Mouse (Mus musculus) megakaryocyte, embryonic 14.5 days (primary cell): ENCODE results near the gene Tctex1d1. TPM values are rescaled to one million over a fixed set of nuclear protein-coding genes. Genes with fewer than 3 reads are reported as not detected.

Experiments used
- H3K27me3 ChIP-seq: replicated peaks from 2 replicates; pipeline ENCODE3; 2012; ENCODE audit warnings: inconsistent platforms
- H3K36me3 ChIP-seq: replicated peaks from 2 replicates; pipeline ENCODE3; 2012; ENCODE audit warnings: low read length, inconsistent platforms, mixed read lengths
- H3K4me1 ChIP-seq: 2 replicates; pipeline ENCODE4 v1.6.1; 2012; ENCODE audit warnings: inconsistent platforms
- H3K4me3 ChIP-seq: replicated peaks from 2 replicates; pipeline ENCODE3; 2012; ENCODE audit warnings: moderate library complexity, mild to moderate bottlenecking, inconsistent platforms
- H3K9me3 ChIP-seq: 2 replicates; pipeline ENCODE4 v1.6.1; 2012; ENCODE audit warnings: inconsistent platforms
- FLI1 ChIP-seq: IDR thresholded peaks from 2 replicates; pipeline ENCODE4 v1.6.1; 2012; ENCODE audit warnings: low read length, inconsistent platforms, mixed read lengths
- GATA1 ChIP-seq: IDR thresholded peaks from 3 replicates; pipeline ENCODE4 v1.6.1; 2012; ENCODE audit warnings: mixed read lengths, low read length, inconsistent platforms, borderline replicate concordance
- polyA plus RNA-seq: library from polyadenylated mRNA; stranded (reverse); fragments of >175 nt; gene quantifications from 2 replicates; pipeline ENCODE4 v1.2.3, GENCODE M21; 2012; ENCODE audit warnings: low replicate concordance; ENCODE audit not compliant: insufficient read depth

Gene Tctex1d1
- polyA plus RNA-seq, 1 experiment: not detected

GRCm38 (mm10) chr4:102986917-102987316 lies 8.5 kb downstream of the Tctex1d1 start:
- Histone ChIP-seq H3K4me3 (no peak overlapping the region), H3K4me1 (peaks cover 11% of the 10 kb centered on the region), H3K36me3 (no peaks in the 10 kb centered on the region), H3K27me3 (no peaks in the 10 kb centered on the region), H3K9me3 (no peaks in the 10 kb centered on the region)
- no peak for TF ChIP-seq FLI1
- no peak for TF ChIP-seq GATA1

DNA sequence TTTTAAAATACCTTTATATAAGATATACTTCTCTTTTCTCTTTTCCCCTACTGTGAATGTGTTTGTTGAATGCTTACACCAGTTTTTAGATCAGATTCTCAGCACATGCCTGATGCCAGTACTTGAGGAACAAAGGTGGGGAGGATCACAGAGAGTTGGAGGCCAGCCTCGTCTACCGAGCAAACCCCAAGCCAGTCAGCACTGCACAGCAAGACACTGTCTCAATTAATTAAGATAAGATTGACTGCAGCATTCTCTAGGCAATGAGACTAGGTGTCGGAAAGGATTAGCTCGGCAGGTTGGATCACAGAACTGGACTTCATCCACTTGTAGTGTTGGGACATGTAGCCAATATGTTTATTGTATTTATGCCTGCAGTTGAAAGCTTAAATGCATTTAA lies 8.9 kb downstream of the Tctex1d1 start:
- Histone ChIP-seq H3K27me3 (no peaks in the 10 kb centered on the region), H3K4me1 (peaks cover 11% of the 10 kb centered on the region), H3K36me3 (no peaks in the 10 kb centered on the region), H3K9me3 (no peaks in the 10 kb centered on the region), H3K4me3 (no peak overlapping the region)
- TF ChIP-seq FLI1 (no peak), GATA1 (no peak)

- TF ChIP-seq GATA1 (no peak), FLI1 (no peak)
- H3K4me3 ChIP-seq: no peak overlapping the region
- H3K9me3 ChIP-seq: no peaks in the 10 kb centered on the region
- H3K4me1 ChIP-seq: peaks cover 11% of the 10 kb centered on the region
- H3K27me3 ChIP-seq: no peaks in the 10 kb centered on the region
- no peaks in the 10 kb centered on the region for H3K36me3 ChIP-seq
Observed at GRCm38 (mm10) chr4:102987756-102988155, 9.3 kb downstream of the Tctex1d1 start.

- Histone ChIP-seq H3K27me3 (no peaks in the 10 kb centered on the region), H3K36me3 (no peaks in the 10 kb centered on the region), H3K4me3 (no peak overlapping the region), H3K4me1 (peaks cover 11% of the 10 kb centered on the region), H3K9me3 (no peaks in the 10 kb centered on the region)
- TF ChIP-seq FLI1 (no peak), GATA1 (no peak)
Observed at GRCm38 (mm10) chr4:102988526-102988925, 10.1 kb downstream of the Tctex1d1 start.

DNA sequence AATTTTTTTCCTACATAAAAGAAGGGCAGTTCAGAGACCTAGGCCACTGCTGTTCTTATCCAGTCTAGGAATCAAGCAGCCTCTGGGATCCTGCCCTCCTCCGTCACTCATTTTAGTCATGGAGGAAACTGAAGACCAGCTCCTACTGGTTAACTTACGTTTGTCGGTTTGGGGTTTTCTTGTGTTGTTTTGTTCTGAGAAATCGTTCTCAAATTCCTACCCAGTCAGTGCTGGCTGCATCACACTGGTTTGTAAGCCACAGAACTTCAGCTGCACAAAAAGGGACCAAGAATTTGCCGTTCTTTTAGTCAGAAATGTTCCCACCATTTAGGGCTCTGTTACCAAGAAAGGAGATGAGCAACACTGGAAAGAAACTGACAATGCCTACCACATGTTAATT lies 11.0 kb downstream of the Tctex1d1 start:
- Histone ChIP-seq H3K4me1 (peaks cover 11% of the 10 kb centered on the region), H3K27me3 (no peaks in the 10 kb centered on the region), H3K9me3 (no peaks in the 10 kb centered on the region), H3K36me3 (no peaks in the 10 kb centered on the region), H3K4me3 (no peak overlapping the region)
- TF ChIP-seq FLI1 (no peak), GATA1 (no peak)

DNA sequence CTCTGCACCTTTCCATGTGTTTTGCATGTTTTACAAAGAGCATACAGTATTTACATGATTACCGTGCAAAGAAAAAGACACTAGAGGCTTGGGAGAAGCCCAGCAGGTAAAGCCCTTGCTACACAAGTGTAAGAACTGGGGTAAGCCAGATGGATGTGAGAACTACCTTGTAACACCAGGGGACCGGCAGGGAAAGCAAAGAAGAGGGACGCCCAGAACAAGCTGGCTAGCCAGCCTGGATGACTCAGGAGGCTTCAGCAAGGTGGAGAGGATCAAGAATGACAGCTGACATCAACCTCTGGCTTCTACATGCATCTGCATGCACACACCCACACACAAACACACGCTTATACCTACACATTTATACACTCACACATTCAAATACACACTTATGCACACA lies 11.6 kb downstream of the Tctex1d1 start:
- no peak for TF ChIP-seq GATA1
- TF ChIP-seq FLI1: no peak
- no peaks in the 10 kb centered on the region for H3K9me3 ChIP-seq

GRCm38 (mm10) chr4:102990595-102991340 lies 12.4 kb downstream of the Tctex1d1 start:
- Histone ChIP-seq H3K9me3 (no peaks in the 10 kb centered on the region), H3K4me3 (no peak overlapping the region), H3K4me1 (peaks cover 11% of the 10 kb centered on the region), H3K27me3 (no peaks in the 10 kb centered on the region), H3K36me3 (no peaks in the 10 kb centered on the region)
- TF ChIP-seq GATA1 (no peak), FLI1 (no peak)

More for the DNA sequence above, 11.6 kb downstream of the Tctex1d1 start:
- H3K27me3 ChIP-seq: no peaks in the 10 kb centered on the region
- H3K4me1 ChIP-seq: peaks cover 11% of the 10 kb centered on the region
- H3K36me3 ChIP-seq: no peaks in the 10 kb centered on the region
- no peak overlapping the region for H3K4me3 ChIP-seq

- Histone ChIP-seq H3K4me1 (peaks cover 6% of the 10 kb centered on the region), H3K36me3 (no peaks in the 10 kb centered on the region), H3K9me3 (no peaks in the 10 kb centered on the region), H3K27me3 (no peaks in the 10 kb centered on the region), H3K4me3 (no peak overlapping the region)
- no peak for TF ChIP-seq FLI1
- no peak for TF ChIP-seq GATA1
Observed at GRCm38 (mm10) chr4:102991685-102992084, 13.3 kb downstream of the Tctex1d1 start.

GRCm38 (mm10) chr4:103004681-103005080 lies 26.3 kb downstream of the Tctex1d1 start:
- no peak overlapping the region for H3K4me3 ChIP-seq
- no peaks in the 10 kb centered on the region for H3K36me3 ChIP-seq
- no peak for TF ChIP-seq GATA1
- TF ChIP-seq FLI1: no peak
- H3K4me1 ChIP-seq: no peaks in the 10 kb centered on the region
- H3K27me3 ChIP-seq: peaks cover 3% of the 10 kb centered on the region
- H3K9me3 ChIP-seq: no peaks in the 10 kb centered on the region

DNA sequence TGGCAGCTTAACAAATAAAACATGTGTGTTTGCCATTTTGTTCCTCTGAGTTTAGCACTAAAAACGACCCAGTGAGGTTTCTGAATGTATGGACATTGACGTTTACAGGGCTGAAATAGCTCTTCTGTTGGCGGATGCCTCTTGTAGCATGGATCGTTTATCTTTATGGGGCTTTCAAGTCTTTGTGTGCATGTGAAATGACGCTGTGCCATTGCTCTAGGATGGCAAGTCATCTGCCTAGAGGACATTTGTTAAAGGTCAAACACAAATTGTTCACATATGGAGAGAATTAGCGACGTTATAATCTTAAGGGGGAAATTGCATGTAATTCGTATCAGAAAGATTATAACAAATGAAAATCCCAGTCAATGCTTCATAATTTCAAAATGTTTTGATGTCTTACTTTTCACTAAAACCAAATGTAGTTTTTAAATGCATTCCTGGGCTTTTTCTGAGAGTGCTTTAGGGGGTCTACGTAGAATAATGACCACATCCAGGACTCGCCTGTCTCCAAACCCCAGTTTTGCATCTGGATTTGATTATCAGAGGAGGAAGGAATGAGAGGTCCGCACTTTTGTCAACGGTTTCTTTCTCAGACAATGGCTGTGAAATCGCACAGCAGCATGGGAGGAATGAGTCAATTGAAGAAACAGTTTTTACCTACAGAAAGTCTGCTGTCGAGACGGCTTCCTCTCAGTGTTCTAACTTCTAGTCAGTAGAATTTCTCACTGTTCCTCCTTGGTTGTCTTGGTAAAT lies 27.0 kb downstream of the Tctex1d1 start:
- Histone ChIP-seq H3K4me3 (no peak overlapping the region), H3K4me1 (no peaks in the 10 kb centered on the region), H3K27me3 (peaks cover 3% of the 10 kb centered on the region), H3K36me3 (no peaks in the 10 kb centered on the region), H3K9me3 (no peaks in the 10 kb centered on the region)
- no peak for TF ChIP-seq GATA1
- TF ChIP-seq FLI1: no peak
